Mouse (Mus musculus): Measurements from ENCODE around the gene Nipsnap3a. TPM values are rescaled to one million over a fixed set of nuclear protein-coding genes. Genes with fewer than 3 reads are reported as not detected.

The Nipsnap3a gene
- total and polyA plus RNA-seq, 3 experiments: not detected

DNA sequence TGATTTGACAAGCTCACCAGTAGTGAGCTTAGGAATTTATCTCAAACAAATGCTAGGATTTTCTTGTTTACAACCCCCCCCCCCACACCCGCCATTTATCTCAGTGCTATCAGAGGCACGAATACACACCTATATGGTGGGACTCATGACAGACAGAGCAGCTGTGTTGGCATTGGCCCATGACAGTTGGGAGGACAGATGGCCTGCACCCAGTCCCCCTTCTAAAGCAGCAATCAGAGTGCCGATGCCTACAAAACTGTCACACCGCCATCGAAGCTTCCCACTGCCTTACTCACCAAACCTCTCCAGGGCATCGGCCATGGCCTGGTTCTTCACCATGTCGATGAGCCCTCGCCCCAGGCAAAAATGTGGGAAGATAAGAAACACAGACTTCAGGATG lies 54.7 kb downstream of the Nipsnap3a start:
- no peak overlapping the region for H3K4me3 ChIP-seq (ENCODE audit: control insufficient read depth in 1 of 2, insufficient read depth in 1 of 2, low read depth in 2 of 2, low read length in 2 of 2)
- H3K27me3 ChIP-seq (ENCODE audit: control insufficient read depth in 1 of 2, insufficient read depth in 2 of 2, low read length in 2 of 2): no peaks in the 10 kb centered on the region
- H3K27ac ChIP-seq (ENCODE audit: control insufficient read depth, low read depth, low read length): no peak overlapping the region
- H3K9me3 ChIP-seq (replicated peaks; ENCODE audit: insufficient read depth, low read length): no peaks in the 10 kb centered on the region
- H3K79me2 ChIP-seq (ENCODE audit: control insufficient read depth, insufficient read depth, low read length, poor library complexity): no peaks in the 10 kb centered on the region
- H3K36me3 ChIP-seq (ENCODE audit: control insufficient read depth in 1 of 2, insufficient read depth in 2 of 2, low read length in 2 of 2): peaks cover 0 to 16% of the 10 kb centered on the region in 2 experiments; a peak in 2 of 4 replicates
- no peak overlapping the region for H3K9ac ChIP-seq (ENCODE audit: control insufficient read depth, low read depth, low read length, poor library complexity, severe bottlenecking)
- TF ChIP-seq ZNF384 (IDR thresholded peaks at IDR 0.05; ENCODE audit: low read depth, low read length): no peak
- TF ChIP-seq NELFE (IDR thresholded peaks at IDR 0.05; ENCODE audit: low read depth, low read length): no peak
- TF ChIP-seq CHD2 (IDR thresholded peaks at IDR 0.05; ENCODE audit: low read length): no peak
- TF ChIP-seq MAX (IDR thresholded peaks at IDR 0.05; ENCODE audit: low read length): no peak
- no peak for TF ChIP-seq MYC (IDR thresholded peaks at IDR 0.05; ENCODE audit: low read depth, low read length)
- no peak for TF ChIP-seq BHLHE40 (IDR thresholded peaks at IDR 0.05; ENCODE audit: borderline replicate concordance, low read depth, low read length)
- TF ChIP-seq NRF1 (IDR thresholded peaks at IDR 0.05; ENCODE audit: insufficient read depth, low read depth, low read length, poor library complexity, severe bottlenecking): no peak
- TF ChIP-seq UBTF (IDR thresholded peaks at IDR 0.05; ENCODE audit: borderline replicate concordance, insufficient read depth, low read depth, low read length): no peak
- TF ChIP-seq E2F4 (IDR thresholded peaks at IDR 0.05; ENCODE audit: borderline replicate concordance, low read depth, low read length): no peak
- TF ChIP-seq GATA1 (IDR thresholded peaks at IDR 0.05; ENCODE audit: low read depth, low read length): no peak
- TF ChIP-seq RCOR1 (IDR thresholded peaks at IDR 0.05; ENCODE audit: low read depth, low read length): no peak
- DNase-seq (ENCODE audit: low read depth, low spot score): no peak
- no peaks in the 10 kb centered on the region for H3K4me1 ChIP-seq (ENCODE audit: control insufficient read depth in 1 of 2, insufficient read depth in 2 of 2, low read length in 2 of 2)

DNA sequence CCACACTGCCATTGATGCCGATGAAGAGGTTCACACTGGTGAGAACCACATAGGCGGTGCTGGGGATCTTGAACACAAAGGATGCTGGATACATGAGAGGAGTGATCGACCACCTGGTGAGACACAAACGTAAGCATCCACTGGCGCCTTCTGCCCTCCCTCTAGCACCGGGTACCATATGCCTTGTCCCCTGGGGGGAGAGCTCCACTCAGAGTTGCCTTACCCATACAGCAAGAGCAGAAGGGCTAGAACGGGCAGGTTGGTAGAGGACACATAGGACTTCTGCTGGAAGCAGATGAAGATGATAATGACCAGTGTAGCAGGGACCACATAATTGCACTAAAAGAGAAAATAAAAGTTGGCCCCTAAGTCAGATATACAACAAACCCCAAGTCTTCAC lies 56.7 kb downstream of the Nipsnap3a start:
- Histone ChIP-seq H3K27ac (ENCODE audit: control insufficient read depth, low read depth, low read length) (no peak overlapping the region), H3K9me3 (replicated peaks; ENCODE audit: insufficient read depth, low read length) (no peaks in the 10 kb centered on the region), H3K27me3 (ENCODE audit: control insufficient read depth in 1 of 2, insufficient read depth in 2 of 2, low read length in 2 of 2) (no peaks in the 10 kb centered on the region), H3K79me2 (ENCODE audit: control insufficient read depth, insufficient read depth, low read length, poor library complexity) (no peaks in the 10 kb centered on the region), H3K4me1 (ENCODE audit: control insufficient read depth in 1 of 2, insufficient read depth in 2 of 2, low read length in 2 of 2) (no peaks in the 10 kb centered on the region), H3K4me3 (ENCODE audit: control insufficient read depth in 1 of 2, insufficient read depth in 1 of 2, low read depth in 2 of 2, low read length in 2 of 2) (no peak overlapping the region), H3K36me3 (ENCODE audit: control insufficient read depth in 1 of 2, insufficient read depth in 2 of 2, low read length in 2 of 2) (peaks cover 0 to 12% of the 10 kb centered on the region in 2 experiments; a peak in 2 of 4 replicates), H3K9ac (ENCODE audit: control insufficient read depth, low read depth, low read length, poor library complexity, severe bottlenecking) (no peak overlapping the region)
- no peak for DNase-seq (ENCODE audit: low read depth, low spot score)
- TF ChIP-seq ZKSCAN1 (IDR thresholded peaks at IDR 0.05; ENCODE audit: low read depth, low read length) (no peak), ELF1 (IDR thresholded peaks at IDR 0.05; ENCODE audit: low read depth, low read length) (no peak), NRF1 (IDR thresholded peaks at IDR 0.05; ENCODE audit: insufficient read depth, low read depth, low read length, poor library complexity, severe bottlenecking) (no peak), RCOR1 (IDR thresholded peaks at IDR 0.05; ENCODE audit: low read depth, low read length) (no peak), SIN3A (IDR thresholded peaks at IDR 0.05; ENCODE audit: low read length) (no peak), E2F4 (IDR thresholded peaks at IDR 0.05; ENCODE audit: borderline replicate concordance, low read depth, low read length) (no peak), TBP (IDR thresholded peaks at IDR 0.05; ENCODE audit: low read depth, low read length) (no peak)
